Mouse (Mus musculus): Measurements from ENCODE around the gene Tspan4.

DNA sequence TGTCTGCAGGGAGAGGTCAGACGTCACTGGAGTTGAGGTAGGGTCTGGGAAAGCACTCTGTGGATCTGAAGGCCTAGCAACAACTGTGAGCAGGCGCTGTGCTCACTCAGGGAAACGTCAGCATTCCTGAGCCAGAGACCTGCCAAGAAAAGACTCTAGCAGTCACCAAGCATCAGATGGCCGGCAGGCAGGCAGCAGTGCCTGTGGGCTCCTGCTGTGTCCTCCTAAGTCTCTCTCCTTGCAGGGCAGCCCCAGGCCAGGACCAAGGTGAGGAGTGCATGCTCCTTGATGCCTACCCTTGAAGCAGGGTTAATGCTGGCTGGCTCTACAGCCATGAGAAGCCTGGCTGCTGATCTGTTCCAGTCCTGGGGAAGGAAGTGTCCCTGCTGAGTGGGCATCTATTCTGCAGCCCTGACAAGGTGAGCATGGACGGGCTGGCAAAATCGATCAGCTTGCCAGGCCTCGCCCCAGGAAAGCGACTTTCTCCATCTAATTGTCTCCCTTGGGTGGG is 35.7 kb downstream of the Tspan4 start:
- TF ChIP-seq MYOG (IDR thresholded peaks at IDR 0.05; ENCODE audit: control insufficient read depth in 1 of 3, insufficient read depth in 1 of 3, insufficient read length in 2 of 3, low read depth in 2 of 3) (no peak), POLR2A (IDR thresholded peaks at IDR 0.05; ENCODE audit: insufficient read length, low read depth) (no peak), POLR2AphosphoS2 (IDR thresholded peaks at IDR 0.05; ENCODE audit: insufficient read length, low read depth) (no peak), SRF (IDR thresholded peaks at IDR 0.05; ENCODE audit: control insufficient read depth, insufficient read length, low read depth) (no peak), E2F4 (IDR thresholded peaks at IDR 0.05; ENCODE audit: insufficient read depth) (no peak), MAX (IDR thresholded peaks at IDR 0.05; ENCODE audit: low read depth) (no peak)

Measured in myocyte (in vitro differentiated cells).